Comparison of ENCODE assay signal across 17 mouse cellular contexts in the genomic region with DNA sequence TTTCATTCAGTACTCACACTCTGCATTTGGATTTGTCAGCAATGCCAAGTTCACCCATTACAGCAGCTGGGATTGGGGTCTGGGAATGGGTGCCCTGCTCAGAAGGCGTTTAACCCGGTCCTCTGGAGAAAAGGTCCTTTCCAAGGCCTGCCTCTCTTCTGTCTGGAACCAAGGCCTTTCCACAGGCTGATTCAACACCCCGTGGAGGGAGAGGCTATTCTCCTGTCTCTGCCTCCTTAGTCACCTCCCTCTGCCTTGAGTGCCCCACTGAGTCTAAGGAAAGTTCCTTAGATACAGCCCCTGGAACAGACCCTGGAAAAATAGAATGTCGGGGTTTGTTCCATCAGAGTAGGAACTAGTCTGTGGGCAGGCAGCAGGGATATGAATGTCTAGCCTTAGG. TPM values are rescaled to one million over a fixed set of nuclear protein-coding genes. Genes with fewer than 3 reads are reported as not detected.
"Had no signal": no experiment of that assay in that cellular context is flagged by ENCODE, and none has a peak within 500 bp of the region (broad histone marks: within the 10 kb centered on the region; RNA-seq: fewer than 3 reads in every experiment).

No protein-coding gene starts in this region.

- DNase-seq: retina, postnatal 1 day; right cerebral cortex, adult 18-20 months; right cerebral cortex, postnatal 14 days; right cerebral cortex, postnatal 25 days; right cerebral cortex, postnatal 4 days; spleen, adult 18-20 months; thymus, adult 18-20 months; thymus, adult 2 months; thymus, postnatal 14 days; thymus, postnatal 25 days; thymus, postnatal 36 days; thymus, postnatal 4 days had no signal

- H3K36me3 ChIP-seq: neural tube, embryonic 13.5 days; neural tube, embryonic 15.5 days; stomach, embryonic 15.5 days had no signal

- H3K4me1 ChIP-seq: neural tube, embryonic 13.5 days; neural tube, embryonic 15.5 days had no signal

- H3K4me3 ChIP-seq: neural tube, embryonic 13.5 days; neural tube, embryonic 15.5 days; stomach, embryonic 15.5 days had no signal

- H3K4me2 ChIP-seq: neural tube, embryonic 13.5 days; neural tube, embryonic 15.5 days; stomach, embryonic 15.5 days had no signal

- H3K27me3 ChIP-seq: neural tube, embryonic 13.5 days; neural tube, embryonic 15.5 days; stomach, embryonic 15.5 days had no signal

- H3K27ac ChIP-seq: neural tube, embryonic 13.5 days; neural tube, embryonic 15.5 days; stomach, embryonic 15.5 days; stomach, postnatal 0 days had no signal

- H3K9me3 ChIP-seq: neural tube, embryonic 13.5 days; neural tube, embryonic 15.5 days; stomach, embryonic 15.5 days had no signal

- H3K9ac ChIP-seq: neural tube, embryonic 13.5 days; neural tube, embryonic 15.5 days; stomach, embryonic 15.5 days had no signal

RNA-seq across cellular contexts. Expression of a gene that starts 2.1 kb away (rescaled TPM):
- polyA plus RNA-seq: small intestine, adult 2 months had no signal
